Mouse (Mus musculus) layer of hippocampus, postnatal 10 days (tissue): ENCODE results near the gene Ifitm2. TPM values are rescaled to one million over a fixed set of nuclear protein-coding genes. Genes with fewer than 3 reads are reported as not detected.
A peak's percentile ranks its signal among the peaks of the same experiment; 100 is the strongest.
"Not testable (repeated sequence)": the region's sequence is repeated elsewhere in the genome, so short reads cannot be mapped to it uniquely, and the experiment has no call there.

Experiments used
- DNase-seq, 2 experiments: peaks; one replicate each; pipeline ENCODE4 v3.0.0; 2021; ENCODE audit warnings: low spot score in 2 of 2
- total RNA-seq, 2 experiments: library from RNA; stranded (reverse); gene quantifications; 2 replicates each; pipeline ENCODE4 v1.2.3; 2021

The Ifitm2 gene
- total RNA-seq, 2 experiments from 2014 or later: 20.3 to 27.0 TPM

GRCm38 (mm10) chr7:140968710-140969109, 12.9 kb upstream of the Ifitm2 start:
- not testable (repeated sequence) for DNase-seq

GRCm38 (mm10) chr7:140967862-140968591, 12.2 kb upstream of the Ifitm2 start:
- no peak for DNase-seq

GRCm38 (mm10) chr7:140966921-140967320, 11.1 kb upstream of the Ifitm2 start, which contains the start of gene Ifitm1:
TSS of gene Ifitm1 (plus strand) at chr7:140967221.
- no peak for DNase-seq

- DNase-seq: no peak
Observed at GRCm38 (mm10) chr7:140962733-140963132, 6.9 kb upstream of the Ifitm2 start.

GRCm38 (mm10) chr7:140961416-140961815, 5.6 kb upstream of the Ifitm2 start:
- no peak for DNase-seq

- no peak for DNase-seq
Observed at GRCm38 (mm10) chr7:140960026-140960425, 4.2 kb upstream of the Ifitm2 start.

GRCm38 (mm10) chr7:140959181-140959901, 3.6 kb upstream of the Ifitm2 start:
- peak; percentile 41 to 47 for DNase-seq

- DNase-seq: no peak
Observed at GRCm38 (mm10) chr7:140956556-140956869, 726 bp upstream of the Ifitm2 start.

GRCm38 (mm10) chr7:140955342-140955741, 445 bp downstream of the Ifitm2 start:
- DNase-seq: no peak

- no peak for DNase-seq
Observed at GRCm38 (mm10) chr7:140954733-140955071, 1.1 kb downstream of the Ifitm2 start.

- no peak for DNase-seq
Observed at GRCm38 (mm10) chr7:140953800-140954732, 1.7 kb downstream of the Ifitm2 start.

GRCm38 (mm10) chr7:140953133-140953532, 2.7 kb downstream of the Ifitm2 start:
- no peak for DNase-seq

GRCm38 (mm10) chr7:140952441-140952840, 3.3 kb downstream of the Ifitm2 start:
- no peak for DNase-seq

GRCm38 (mm10) chr7:140951765-140952164, 4.0 kb downstream of the Ifitm2 start:
- no peak for DNase-seq

GRCm38 (mm10) chr7:140951051-140951450, 4.7 kb downstream of the Ifitm2 start:
- no peak for DNase-seq

GRCm38 (mm10) chr7:140949824-140950530, 5.8 kb downstream of the Ifitm2 start, which contains the start of gene Ifitm5:
TSS of gene Ifitm5 (minus strand) at chr7:140950291.
- DNase-seq: no peak

GRCm38 (mm10) chr7:140949255-140949654, 6.5 kb downstream of the Ifitm2 start:
- DNase-seq: no peak

- DNase-seq: no peak
Observed at GRCm38 (mm10) chr7:140948161-140948560, 7.6 kb downstream of the Ifitm2 start.

GRCm38 (mm10) chr7:140946980-140947379, 8.8 kb downstream of the Ifitm2 start:
- DNase-seq: no peak

- no peak for DNase-seq
Observed at GRCm38 (mm10) chr7:140946311-140946710, 9.5 kb downstream of the Ifitm2 start.

GRCm38 (mm10) chr7:140945247-140945646, 10.5 kb downstream of the Ifitm2 start:
- DNase-seq: no peak
